ENCODE assay signal across 11 mouse cellular contexts in genomic region chr11:81508385-81509233, GRCm38 (mm10).
DNase-seq lines count a peak whose midpoint lies in the region; ATAC-seq and TF ChIP-seq lines count a peak whose summit lies in the region.
"Had no signal": no experiment of that assay in that cellular context is flagged by ENCODE, and none has a peak within 500 bp of the region (broad histone marks: within the 10 kb centered on the region; RNA-seq: fewer than 3 reads in every experiment).

No protein-coding gene starts in this region.

- no peak overlapping the region for H3K9ac ChIP-seq in hindbrain, postnatal 0 days (replicated peaks; ENCODE audit: low read length)
- H3K9ac ChIP-seq in hindbrain, embryonic 12.5 days, result no peak overlapping the region
- H3K9ac ChIP-seq in limb, embryonic 12.5 days (replicated peaks), result no peak overlapping the region
- H3K9ac ChIP-seq: heart, embryonic 15.5 days; liver, embryonic 14.5 days had no signal

- H3K4me3 ChIP-seq in hindbrain, postnatal 0 days (ENCODE audit: low read length), result no peak overlapping the region
- no peak overlapping the region for H3K4me3 ChIP-seq in hindbrain, embryonic 12.5 days
- H3K4me3 ChIP-seq in limb, embryonic 12.5 days (replicated peaks), result no peak overlapping the region
- H3K4me3 ChIP-seq in limb, embryonic 10.5 days, result no peak overlapping the region
- H3K4me3 ChIP-seq: heart, embryonic 15.5 days had no signal

- DNase-seq in hindbrain, postnatal 0 days (ENCODE audit: low spot score), result peak; percentile 39
- no peak for DNase-seq in limb, embryonic 10.5 days (ENCODE audit: low spot score)
- peak; percentile 73 for DNase-seq in brain, adult 2 months (ENCODE audit: low read depth, low spot score)
- peak; percentile 57 for DNase-seq in forelimb bud, embryonic 11.5 days (ENCODE audit: low read depth, low spot score)
- DNase-seq in testis, postnatal 14 days (ENCODE audit: low spot score), result no peak
- DNase-seq: right cerebral cortex, postnatal 14 days had no signal

- no peak for ATAC-seq in hindbrain, postnatal 0 days
- ATAC-seq in hindbrain, embryonic 12.5 days (ENCODE audit: low FRiP score), result no peak
- ATAC-seq in limb, embryonic 12.5 days (ENCODE audit: insufficient number of reproducible peaks, insufficient read depth, low FRiP score, low TSS enrichment, low read depth), result peak; percentile 87; the same call in 1 of the 2 replicates

- H3K4me1 ChIP-seq in hindbrain, postnatal 0 days (ENCODE audit: insufficient read depth, low read length), result no peaks in the 10 kb centered on the region
- H3K4me1 ChIP-seq in hindbrain, embryonic 12.5 days, result peaks cover 12% of the 10 kb centered on the region; the same call in 1 of the 2 replicates
- H3K4me1 ChIP-seq in limb, embryonic 12.5 days (replicated peaks), result peaks cover 23% of the 10 kb centered on the region; the same call in 1 of the 2 replicates
- peaks cover 19% of the 10 kb centered on the region for H3K4me1 ChIP-seq in limb, embryonic 10.5 days

- no peaks in the 10 kb centered on the region for H3K36me3 ChIP-seq in hindbrain, postnatal 0 days (ENCODE audit: insufficient read depth, low read length)
- no peaks in the 10 kb centered on the region for H3K36me3 ChIP-seq in hindbrain, embryonic 12.5 days
- no peaks in the 10 kb centered on the region for H3K36me3 ChIP-seq in limb, embryonic 12.5 days
- no peaks in the 10 kb centered on the region for H3K36me3 ChIP-seq in limb, embryonic 10.5 days
- H3K36me3 ChIP-seq: G1E; heart, embryonic 15.5 days had no signal

- no peak overlapping the region for H3K4me2 ChIP-seq in hindbrain, postnatal 0 days (ENCODE audit: low read depth, low read length)
- no peak overlapping the region for H3K4me2 ChIP-seq in hindbrain, embryonic 12.5 days (replicated peaks)
- H3K4me2 ChIP-seq in limb, embryonic 12.5 days, result 0 out of 2 replicates have a peak overlapping the region, but pooled peaks have one; percentile 6
- H3K4me2 ChIP-seq: heart, embryonic 15.5 days had no signal

- 38% methylated on average over 8 of the region's 8 CpGs for WGBS in hindbrain, postnatal 0 days
- 60% methylated on average over 8 of the region's 8 CpGs for WGBS in hindbrain, embryonic 12.5 days
- 44% methylated on average over 8 of the region's 8 CpGs for WGBS in limb, embryonic 12.5 days
- WGBS in limb, embryonic 10.5 days, result 79% methylated on average over 8 of the region's 8 CpGs

- peak; percentile 33; the same call in 1 of the 2 replicates for TF ChIP-seq CTCF in hindbrain, postnatal 0 days (IDR thresholded peaks at IDR 0.05; ENCODE audit: low read depth)

- no peaks in the 10 kb centered on the region for H3K27me3 ChIP-seq in hindbrain, postnatal 0 days (ENCODE audit: insufficient read depth, low read length)
- H3K27me3 ChIP-seq in hindbrain, embryonic 12.5 days, result no peaks in the 10 kb centered on the region
- peaks cover 3% of the 10 kb centered on the region; the same call in 1 of the 2 replicates for H3K27me3 ChIP-seq in limb, embryonic 12.5 days
- no peaks in the 10 kb centered on the region for H3K27me3 ChIP-seq in limb, embryonic 10.5 days (ENCODE audit: low read depth, poor library complexity, severe bottlenecking)
- H3K27me3 ChIP-seq: heart, embryonic 15.5 days had no signal

- no peak overlapping the region for H3K27ac ChIP-seq in hindbrain, postnatal 0 days
- H3K27ac ChIP-seq in hindbrain, embryonic 12.5 days, result no peak overlapping the region
- H3K27ac ChIP-seq in limb, embryonic 12.5 days, result peak overlapping the region; percentile 56; the same call in 1 of the 2 replicates
- H3K27ac ChIP-seq in limb, embryonic 10.5 days, result no peak overlapping the region
- H3K27ac ChIP-seq: heart, embryonic 15.5 days; liver, embryonic 14.5 days had no signal

- no peaks in the 10 kb centered on the region for H3K9me3 ChIP-seq in hindbrain, postnatal 0 days (ENCODE audit: low read length)
- H3K9me3 ChIP-seq in hindbrain, embryonic 12.5 days (replicated peaks), result no peaks in the 10 kb centered on the region
- no peaks in the 10 kb centered on the region for H3K9me3 ChIP-seq in limb, embryonic 12.5 days
- H3K9me3 ChIP-seq in limb, embryonic 10.5 days (replicated peaks), result no peaks in the 10 kb centered on the region
- H3K9me3 ChIP-seq: heart, embryonic 15.5 days had no signal

Comparison
In these comparisons a context has a peak if more than half of its experiments do, and no peak if none do; other contexts are left out.
1. DNase-seq: peak in hindbrain, postnatal 0 days (single experiment), brain, adult 2 months (single experiment) and forelimb bud, embryonic 11.5 days (single experiment); none in limb, embryonic 10.5 days (single experiment) and testis, postnatal 14 days (single experiment).